Mouse (Mus musculus): ENCODE measurements around the gene Trpm3.

Gene Trpm3

GRCm38 (mm10) chr19:22303952-22304655, 165.3 kb downstream of the Trpm3 start:
- peak; percentile 41 to 89 for DNase-seq (ENCODE audit: low spot score in 2 of 2)

- DNase-seq (ENCODE audit: low spot score in 2 of 2) = no peak
Measured at GRCm38 (mm10) chr19:22308081-22308480, 169.2 kb downstream of the Trpm3 start.

- no peak for DNase-seq (ENCODE audit: low spot score in 2 of 2)
Measured at GRCm38 (mm10) chr19:22317306-22317705, 178.5 kb downstream of the Trpm3 start.

- no peak for DNase-seq (ENCODE audit: low spot score in 2 of 2)
Measured at GRCm38 (mm10) chr19:22326813-22327212, 188.0 kb downstream of the Trpm3 start.

GRCm38 (mm10) chr19:22327226-22327625, 188.4 kb downstream of the Trpm3 start:
- DNase-seq (ENCODE audit: low spot score in 2 of 2) = no peak

GRCm38 (mm10) chr19:22336278-22336677, 197.4 kb downstream of the Trpm3 start:
- DNase-seq (ENCODE audit: low spot score in 2 of 2) = no peak

GRCm38 (mm10) chr19:22337468-22337867, 198.6 kb downstream of the Trpm3 start:
- no peak for DNase-seq (ENCODE audit: low spot score in 2 of 2)

GRCm38 (mm10) chr19:22338927-22339326, 200.1 kb downstream of the Trpm3 start:
- DNase-seq (ENCODE audit: low spot score in 2 of 2) = no peak

GRCm38 (mm10) chr19:22354037-22354541, 215.2 kb downstream of the Trpm3 start:
- DNase-seq (ENCODE audit: low spot score in 2 of 2) = no peak

- no peak for DNase-seq (ENCODE audit: low spot score in 2 of 2)
Measured at GRCm38 (mm10) chr19:22386890-22387289, 248.0 kb downstream of the Trpm3 start.

- DNase-seq (ENCODE audit: low spot score in 2 of 2) = no peak
Measured at GRCm38 (mm10) chr19:22394700-22395099, 255.9 kb downstream of the Trpm3 start.

- no peak for DNase-seq (ENCODE audit: low spot score in 2 of 2)
Measured at GRCm38 (mm10) chr19:22404049-22404448, 265.2 kb downstream of the Trpm3 start.

GRCm38 (mm10) chr19:22418239-22418638, 279.4 kb downstream of the Trpm3 start:
- DNase-seq (ENCODE audit: low spot score in 2 of 2) = no peak

- DNase-seq (ENCODE audit: low spot score in 2 of 2) = no peak
Measured at GRCm38 (mm10) chr19:22437207-22437606, 298.4 kb downstream of the Trpm3 start.

GRCm38 (mm10) chr19:22447418-22448339, 308.8 kb downstream of the Trpm3 start:
- no peak for DNase-seq (ENCODE audit: low spot score in 2 of 2)

GRCm38 (mm10) chr19:22448340-22449288, 309.8 kb downstream of the Trpm3 start:
- DNase-seq (ENCODE audit: low spot score in 2 of 2) = no peak

GRCm38 (mm10) chr19:22451290-22451689, 312.4 kb downstream of the Trpm3 start:
- no peak for DNase-seq (ENCODE audit: low spot score in 2 of 2)

- no peak for DNase-seq (ENCODE audit: low spot score in 2 of 2)
Measured at GRCm38 (mm10) chr19:22456935-22457334, 318.1 kb downstream of the Trpm3 start.

GRCm38 (mm10) chr19:22462043-22462442, 323.2 kb downstream of the Trpm3 start:
- DNase-seq (ENCODE audit: low spot score in 2 of 2) = no peak

GRCm38 (mm10) chr19:22463506-22463905, 324.7 kb downstream of the Trpm3 start:
- DNase-seq (ENCODE audit: low spot score in 2 of 2) = no peak

- no peak for DNase-seq (ENCODE audit: low spot score in 2 of 2)
Measured at GRCm38 (mm10) chr19:22469608-22470007, 330.8 kb downstream of the Trpm3 start.

All from urinary bladder, postnatal 4 days (tissue).